Mouse (Mus musculus): ENCODE measurements at regions not wholly inside any gene's neighbourhood (a gene's known extent, or its start where the extent isn't known, plus 50 kb on each side); places are given as distances from the start of the nearest gene placed in this dataset.

GRCm38 (mm10) chr10:17551869-17552268 is 171.1 kb upstream of the Cited2 start:
- Histone ChIP-seq H3K4me2 (replicated peaks) (no peak overlapping the region), H3K4me1 (replicated peaks) (no peaks in the 10 kb centered on the region), H3K4me3 (replicated peaks) (no peak overlapping the region), H3K36me3 (no peaks in the 10 kb centered on the region), H3K9me3 (no peaks in the 10 kb centered on the region), H3K27me3 (no peaks in the 10 kb centered on the region), H3K9ac (replicated peaks) (no peak overlapping the region), H3K27ac (no peak overlapping the region)
- no peak for ATAC-seq
- WGBS = 89% methylated on average over 6 of the region's 6 CpGs

GRCm38 (mm10) chr10:17552277-17552676 is 170.7 kb upstream of the Cited2 start:
- Histone ChIP-seq H3K9ac (replicated peaks) (no peak overlapping the region), H3K27me3 (no peaks in the 10 kb centered on the region), H3K9me3 (no peaks in the 10 kb centered on the region), H3K36me3 (no peaks in the 10 kb centered on the region), H3K4me2 (replicated peaks) (no peak overlapping the region), H3K27ac (no peak overlapping the region), H3K4me1 (replicated peaks) (no peaks in the 10 kb centered on the region), H3K4me3 (replicated peaks) (no peak overlapping the region)
- ATAC-seq = no peak

GRCm38 (mm10) chr10:17556391-17556790 is 166.6 kb upstream of the Cited2 start:
- WGBS = 82% methylated on average over 4 of the region's 4 CpGs
- no peak overlapping the region for H3K4me3 ChIP-seq (replicated peaks)
- no peak overlapping the region for H3K27ac ChIP-seq
- no peak for ATAC-seq
- 0 out of 2 replicates have a peak, but pooled peaks cover 6% of the 10 kb centered on the region for H3K4me1 ChIP-seq (replicated peaks)
- no peaks in the 10 kb centered on the region for H3K36me3 ChIP-seq
- no peaks in the 10 kb centered on the region for H3K9me3 ChIP-seq
- no peak overlapping the region for H3K4me2 ChIP-seq (replicated peaks)
- no peak overlapping the region for H3K9ac ChIP-seq (replicated peaks)
- H3K27me3 ChIP-seq = no peaks in the 10 kb centered on the region

- H3K27me3 ChIP-seq = no peaks in the 10 kb centered on the region
- no peak for ATAC-seq
- 13% methylated on average over 5 of the region's 5 CpGs for WGBS
- H3K27ac ChIP-seq = no peak overlapping the region
- no peak overlapping the region for H3K9ac ChIP-seq (replicated peaks)
- H3K4me3 ChIP-seq (replicated peaks) = no peak overlapping the region
- no peaks in the 10 kb centered on the region for H3K9me3 ChIP-seq
- no peaks in the 10 kb centered on the region for H3K36me3 ChIP-seq
- peaks cover 10% of the 10 kb centered on the region; the same call in 1 of the 2 replicates for H3K4me1 ChIP-seq (replicated peaks)
- no peak overlapping the region for H3K4me2 ChIP-seq (replicated peaks)
Observed at GRCm38 (mm10) chr10:17559370-17559955, 163.6 kb upstream of the Cited2 start.

- peaks cover 10% of the 10 kb centered on the region; the same call in 1 of the 2 replicates for H3K4me1 ChIP-seq (replicated peaks)
- H3K9ac ChIP-seq (replicated peaks) = no peak overlapping the region
- ATAC-seq = no peak
- H3K36me3 ChIP-seq = no peaks in the 10 kb centered on the region
- 11% methylated on average over 3 of the region's 3 CpGs for WGBS
- H3K27me3 ChIP-seq = no peaks in the 10 kb centered on the region
- no peak overlapping the region for H3K27ac ChIP-seq
- H3K4me2 ChIP-seq (replicated peaks) = no peak overlapping the region
- no peaks in the 10 kb centered on the region for H3K9me3 ChIP-seq
- no peak overlapping the region for H3K4me3 ChIP-seq (replicated peaks)
Observed at GRCm38 (mm10) chr10:17559980-17560379, 163.0 kb upstream of the Cited2 start.

GRCm38 (mm10) chr10:17561466-17561865 is 161.6 kb upstream of the Cited2 start:
- no peaks in the 10 kb centered on the region for H3K27me3 ChIP-seq
- H3K9me3 ChIP-seq = no peaks in the 10 kb centered on the region
- peaks cover 10% of the 10 kb centered on the region; the same call in 1 of the 2 replicates for H3K4me1 ChIP-seq (replicated peaks)
- no peak for ATAC-seq
- no peak overlapping the region for H3K9ac ChIP-seq (replicated peaks)
- H3K4me2 ChIP-seq (replicated peaks) = no peak overlapping the region
- 75% methylated on average over 7 of the region's 7 CpGs for WGBS
- H3K27ac ChIP-seq = no peak overlapping the region
- no peaks in the 10 kb centered on the region for H3K36me3 ChIP-seq
- no peak overlapping the region for H3K4me3 ChIP-seq (replicated peaks)

DNA sequence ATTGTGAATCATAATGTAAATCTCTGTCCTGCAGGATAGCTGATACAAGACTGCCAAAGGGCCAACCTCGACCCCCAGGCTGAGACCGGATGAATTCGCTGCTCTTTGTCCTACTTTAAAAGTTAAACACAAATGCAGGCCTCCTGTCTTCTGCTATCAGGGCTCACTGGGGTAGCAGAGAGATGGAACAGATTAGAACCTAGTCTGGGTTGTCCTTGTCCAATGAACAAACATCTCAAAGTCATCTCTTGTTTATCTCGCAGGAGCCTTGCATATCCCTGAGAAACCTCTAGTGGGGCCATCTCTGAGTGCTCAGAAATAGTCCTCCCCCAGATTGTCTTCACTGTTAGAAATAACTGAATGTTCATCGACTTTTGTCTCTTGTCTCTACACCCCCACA is 161.0 kb upstream of the Cited2 start:
- 91% methylated on average over 5 of the region's 5 CpGs for WGBS
- no peaks in the 10 kb centered on the region for H3K9me3 ChIP-seq
- no peaks in the 10 kb centered on the region for H3K36me3 ChIP-seq
- no peak overlapping the region for H3K4me2 ChIP-seq (replicated peaks)
- no peaks in the 10 kb centered on the region for H3K27me3 ChIP-seq
- no peak overlapping the region for H3K4me3 ChIP-seq (replicated peaks)
- peaks cover 10% of the 10 kb centered on the region; the same call in 1 of the 2 replicates for H3K4me1 ChIP-seq (replicated peaks)
- no peak overlapping the region for H3K27ac ChIP-seq
- no peak overlapping the region for H3K9ac ChIP-seq (replicated peaks)
- no peak for ATAC-seq

DNA sequence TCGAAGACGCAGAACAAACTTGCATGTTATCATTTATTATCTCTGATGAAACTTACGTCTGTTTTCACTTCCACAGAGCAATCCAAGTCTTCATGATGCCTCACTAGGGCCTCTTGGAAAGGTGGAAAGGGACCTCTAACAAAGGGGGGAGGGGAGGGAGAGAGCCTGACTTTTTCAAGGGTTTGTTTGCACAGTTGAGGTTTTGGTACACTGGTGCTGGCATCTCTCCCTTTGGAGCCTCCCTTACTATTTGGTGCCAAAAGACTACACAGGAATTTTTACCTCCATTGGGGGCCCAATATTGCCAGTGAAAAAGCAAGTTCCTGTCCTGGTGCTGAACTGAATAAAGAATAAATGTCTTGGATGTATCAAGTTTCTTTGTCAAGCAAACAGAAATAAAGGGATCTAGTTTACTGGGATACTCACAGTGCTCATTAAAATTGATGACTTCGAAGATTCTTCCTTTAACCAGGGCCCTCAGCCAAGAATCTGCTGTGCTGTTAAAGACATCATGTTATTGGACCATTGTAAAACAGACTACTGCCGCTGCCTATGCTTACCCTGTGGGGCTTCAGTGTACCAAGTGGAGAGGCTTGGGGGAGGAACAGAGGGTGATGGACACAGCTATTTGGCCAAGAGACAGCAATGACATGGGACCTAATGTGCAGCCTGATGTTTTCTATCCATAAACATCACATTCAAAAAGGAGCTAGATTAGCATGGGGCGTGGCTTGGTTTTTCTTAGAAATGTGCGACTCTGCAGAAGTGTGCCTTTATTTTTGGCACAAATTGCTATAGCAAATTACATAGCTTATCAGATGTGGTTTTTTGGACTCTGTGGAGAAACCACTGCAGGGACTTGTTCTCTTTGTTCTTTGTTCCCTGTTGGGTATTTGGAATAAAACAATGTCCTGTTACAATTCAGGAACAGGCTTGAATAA is 160.3 kb upstream of the Cited2 start:
- Histone ChIP-seq H3K4me3 (replicated peaks) (no peak overlapping the region), H3K36me3 (no peaks in the 10 kb centered on the region), H3K9me3 (no peaks in the 10 kb centered on the region), H3K27me3 (no peaks in the 10 kb centered on the region), H3K27ac (no peak overlapping the region), H3K9ac (replicated peaks) (no peak overlapping the region), H3K4me1 (replicated peaks) (peaks cover 10% of the 10 kb centered on the region; the same call in 1 of the 2 replicates), H3K4me2 (replicated peaks) (no peak overlapping the region)
- WGBS = 80% methylated on average over 7 of the region's 7 CpGs
- ATAC-seq = peak; percentile 71

DNA sequence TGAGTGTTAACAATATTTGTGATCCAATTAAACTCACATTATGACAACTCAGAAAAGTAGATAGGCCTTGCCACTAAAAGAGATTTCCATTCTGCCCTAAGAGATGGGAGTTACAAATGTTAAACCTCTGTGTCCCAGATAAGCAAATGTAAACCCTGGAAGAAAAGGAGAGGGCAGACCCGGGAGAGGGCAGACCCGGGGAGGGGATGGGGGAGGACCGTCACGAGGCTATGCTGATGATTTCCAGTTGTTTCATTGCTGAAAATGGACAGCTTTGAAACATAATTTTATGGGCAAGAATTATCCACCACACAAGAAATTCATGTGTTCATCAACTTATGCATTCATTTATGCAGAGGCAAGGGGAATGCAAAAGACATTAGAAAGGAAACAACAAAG is 159.7 kb upstream of the Cited2 start:
- Histone ChIP-seq H3K9me3 (no peaks in the 10 kb centered on the region), H3K4me2 (replicated peaks) (no peak overlapping the region), H3K4me1 (replicated peaks) (peaks cover 10% of the 10 kb centered on the region; the same call in 1 of the 2 replicates), H3K27ac (no peak overlapping the region), H3K9ac (replicated peaks) (no peak overlapping the region), H3K36me3 (no peaks in the 10 kb centered on the region), H3K4me3 (replicated peaks) (no peak overlapping the region), H3K27me3 (no peaks in the 10 kb centered on the region)
- ATAC-seq = no peak
- WGBS = 53% methylated on average over 4 of the region's 4 CpGs

- Histone ChIP-seq H3K36me3 (no peaks in the 10 kb centered on the region), H3K4me3 (replicated peaks) (no peak overlapping the region), H3K9ac (replicated peaks) (no peak overlapping the region), H3K9me3 (no peaks in the 10 kb centered on the region), H3K27me3 (no peaks in the 10 kb centered on the region), H3K4me2 (replicated peaks) (no peak overlapping the region), H3K4me1 (replicated peaks) (peaks cover 7% of the 10 kb centered on the region; the same call in 1 of the 2 replicates), H3K27ac (no peak overlapping the region)
- 74% methylated on average over 6 of the region's 6 CpGs for WGBS
- ATAC-seq = no peak
Observed at GRCm38 (mm10) chr10:17564895-17565620, 158.0 kb upstream of the Cited2 start.

DNA sequence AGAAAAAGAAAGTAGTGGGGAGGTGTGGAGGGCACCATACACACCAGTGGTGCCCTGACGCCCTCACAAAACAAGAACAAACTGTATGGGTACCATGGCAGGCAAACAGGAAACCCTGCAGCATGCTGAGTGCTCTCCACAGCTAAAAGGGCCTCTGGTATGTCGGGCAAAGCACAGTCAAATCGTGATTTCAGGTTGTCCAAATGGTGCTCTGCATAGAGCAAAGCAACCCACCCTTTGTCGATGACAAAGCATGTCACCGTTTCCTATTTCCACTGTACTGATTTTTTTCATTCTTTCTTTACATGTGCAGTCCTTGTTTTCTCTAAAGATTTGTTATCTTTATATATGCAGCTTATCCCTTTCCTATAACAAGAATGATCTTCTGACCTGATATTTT is 156.0 kb upstream of the Cited2 start:
- H3K27ac ChIP-seq = no peak overlapping the region
- H3K9ac ChIP-seq (replicated peaks) = no peak overlapping the region
- peaks cover 4% of the 10 kb centered on the region; the same call in 1 of the 2 replicates for H3K4me1 ChIP-seq (replicated peaks)
- no peak overlapping the region for H3K4me2 ChIP-seq (replicated peaks)
- no peak overlapping the region for H3K4me3 ChIP-seq (replicated peaks)
- 92% methylated on average over 5 of the region's 5 CpGs for WGBS
- no peaks in the 10 kb centered on the region for H3K9me3 ChIP-seq
- no peaks in the 10 kb centered on the region for H3K36me3 ChIP-seq
- H3K27me3 ChIP-seq = no peaks in the 10 kb centered on the region
- ATAC-seq = no peak

GRCm38 (mm10) chr10:17567631-17568030 is 155.4 kb upstream of the Cited2 start:
- no peaks in the 10 kb centered on the region for H3K36me3 ChIP-seq
- H3K4me2 ChIP-seq (replicated peaks) = no peak overlapping the region
- H3K9ac ChIP-seq (replicated peaks) = no peak overlapping the region
- H3K4me3 ChIP-seq (replicated peaks) = no peak overlapping the region
- no peak overlapping the region for H3K27ac ChIP-seq
- H3K4me1 ChIP-seq (replicated peaks) = peaks cover 4% of the 10 kb centered on the region; the same call in 1 of the 2 replicates
- ATAC-seq = no peak
- WGBS = 96% methylated on average over 3 of the region's 3 CpGs
- no peaks in the 10 kb centered on the region for H3K9me3 ChIP-seq
- no peaks in the 10 kb centered on the region for H3K27me3 ChIP-seq
